Mouse (Mus musculus) adrenal gland, postnatal 10 days (tissue): ENCODE measurements around the gene Fgf18. TPM values are rescaled to one million over a fixed set of nuclear protein-coding genes. Genes with fewer than 3 reads are reported as not detected.

Source experiments
- DNase-seq: peaks from one replicate; pipeline ENCODE4 v3.0.0; 2021; ENCODE audit warnings: mixed read lengths
- total RNA-seq, 2 experiments: library from RNA; stranded (reverse); gene quantifications; 2 replicates each; pipeline ENCODE4 v1.2.3; 2021

Gene Fgf18
- total RNA-seq, 2 experiments from 2014 or later: 3.0 to 3.6 TPM

DNA sequence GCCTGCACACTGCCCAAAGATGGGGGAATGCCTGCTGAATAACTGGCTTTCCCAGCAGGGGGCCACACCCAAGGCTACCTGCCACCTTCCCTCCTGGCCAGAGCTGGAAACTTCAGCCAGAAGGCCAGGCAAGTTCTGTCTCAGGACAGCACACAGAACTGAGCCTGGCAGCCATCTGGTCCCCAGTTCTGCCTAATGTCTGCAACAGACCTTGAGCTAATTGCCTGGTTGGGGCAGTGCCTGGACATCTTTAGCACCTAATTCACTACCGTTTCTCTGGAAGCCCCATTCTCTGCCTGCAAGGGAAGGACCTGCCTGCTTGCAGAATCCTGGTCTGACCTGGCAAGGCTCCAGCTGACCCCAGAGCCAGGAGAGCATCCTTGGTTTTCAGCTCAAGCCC is 34.8 kb downstream of the Fgf18 start:
- no peak for DNase-seq

DNA sequence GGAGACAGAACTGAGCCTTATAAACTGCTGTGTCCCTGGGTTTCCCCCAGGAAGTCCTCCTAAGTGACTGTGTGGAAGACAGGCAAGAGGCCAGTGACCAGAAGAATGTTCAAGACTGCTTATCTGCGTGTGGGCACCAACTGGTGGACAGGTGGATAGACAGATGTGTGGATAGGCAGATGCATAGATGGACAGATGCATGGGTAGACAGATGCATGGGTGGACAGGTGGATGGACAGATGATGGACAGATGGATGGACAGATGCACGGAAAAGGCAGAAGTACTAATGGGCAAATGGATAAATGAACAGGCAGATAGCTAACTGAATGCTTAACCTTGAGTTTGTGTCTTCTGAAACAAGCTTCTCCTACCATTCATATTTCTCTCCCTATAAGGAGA is 37.1 kb downstream of the Fgf18 start:
- DNase-seq: no peak

DNA sequence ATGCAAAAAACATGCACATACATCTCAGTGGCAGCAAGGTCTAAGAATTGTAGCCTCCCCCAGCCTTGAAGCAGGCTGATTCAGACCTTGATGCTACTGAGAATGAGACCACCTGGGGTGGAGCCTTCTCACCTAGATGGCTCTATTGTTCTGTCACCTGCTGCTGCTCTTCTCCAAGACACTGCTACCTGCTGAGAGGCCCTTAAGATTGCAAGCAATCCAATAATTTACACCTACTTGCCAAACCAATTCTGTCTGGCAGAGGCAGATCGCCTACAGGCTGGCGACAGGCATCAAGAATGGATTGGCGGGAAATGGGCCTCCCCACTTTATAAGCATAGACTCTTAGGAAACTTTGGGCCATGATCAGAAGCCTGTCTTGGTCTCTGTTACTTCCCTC is 39.7 kb downstream of the Fgf18 start:
- no peak for DNase-seq

DNA sequence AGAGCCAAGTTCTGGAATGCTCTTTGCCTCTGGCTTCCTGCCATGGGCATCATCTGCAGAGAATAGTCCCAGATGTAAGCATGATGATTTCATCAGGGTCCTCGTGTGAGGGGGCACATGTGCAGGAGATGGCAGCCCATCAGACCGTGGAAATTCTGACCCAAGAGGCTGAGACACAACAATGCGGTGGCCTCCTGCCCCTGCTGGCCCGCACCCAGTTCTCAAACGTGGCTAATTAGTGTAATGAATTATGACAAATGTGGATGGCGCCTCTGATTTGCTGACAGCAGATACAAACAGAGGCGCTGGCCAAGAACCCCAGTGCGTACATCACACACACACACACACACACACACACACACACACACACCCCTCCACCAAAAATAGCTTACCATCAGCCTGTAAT is 42.3 kb downstream of the Fgf18 start:
- DNase-seq: no peak

DNA sequence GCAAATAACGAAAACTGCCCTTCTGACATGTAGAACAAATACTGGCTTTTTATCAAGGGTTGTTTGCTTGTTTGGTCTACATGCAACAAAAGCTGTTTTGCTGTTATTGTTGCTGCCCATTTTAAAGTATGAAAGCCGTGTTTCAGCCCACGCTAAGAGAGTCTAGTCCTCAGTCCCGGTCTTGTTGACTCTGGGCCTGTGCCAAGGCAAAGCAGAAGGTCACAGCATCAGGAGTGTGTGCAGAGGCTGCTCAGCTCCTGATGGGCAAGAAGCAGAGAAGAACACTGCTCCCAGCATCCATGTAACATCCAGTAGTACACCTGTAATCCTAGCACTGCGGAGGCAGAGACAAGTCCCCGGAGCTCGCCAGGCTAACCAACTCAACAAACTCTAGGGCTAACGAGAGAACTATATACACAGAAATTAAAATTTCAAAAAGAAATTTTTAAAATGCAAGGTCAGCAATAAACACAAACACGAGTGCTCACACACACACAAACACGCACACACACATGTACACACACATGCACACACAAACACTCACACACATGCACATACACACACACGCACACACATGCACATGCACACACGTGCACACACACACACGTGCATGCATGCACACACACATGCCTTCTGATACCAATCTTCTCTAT is 43.8 kb downstream of the Fgf18 start:
- peak; percentile 75 for DNase-seq

DNA sequence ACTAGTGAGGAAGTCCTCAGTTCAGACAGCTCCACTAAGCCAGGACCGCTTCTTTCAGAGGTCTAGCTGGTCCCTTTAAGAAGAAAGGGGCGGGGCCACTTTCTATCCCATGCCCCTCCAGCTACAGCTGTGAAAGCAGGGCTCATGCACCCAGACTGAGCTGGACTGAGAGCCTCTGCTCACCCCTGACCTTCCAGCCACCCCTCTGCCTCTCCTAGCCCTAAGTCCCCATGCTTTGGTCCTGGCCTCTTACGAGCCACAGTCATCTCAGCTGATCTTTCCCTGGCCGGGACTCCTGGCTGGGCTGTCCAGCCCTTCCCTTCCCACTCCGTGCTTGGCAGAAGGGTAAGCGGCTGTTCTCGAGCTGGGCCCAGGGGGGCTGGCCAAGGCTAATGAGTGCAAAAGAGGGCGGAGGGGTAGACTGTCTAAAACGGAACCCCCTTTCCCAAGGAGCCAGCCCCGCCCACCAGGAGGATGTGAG is 47.1 kb downstream of the Fgf18 start:
- peak; percentile 37 for DNase-seq

DNA sequence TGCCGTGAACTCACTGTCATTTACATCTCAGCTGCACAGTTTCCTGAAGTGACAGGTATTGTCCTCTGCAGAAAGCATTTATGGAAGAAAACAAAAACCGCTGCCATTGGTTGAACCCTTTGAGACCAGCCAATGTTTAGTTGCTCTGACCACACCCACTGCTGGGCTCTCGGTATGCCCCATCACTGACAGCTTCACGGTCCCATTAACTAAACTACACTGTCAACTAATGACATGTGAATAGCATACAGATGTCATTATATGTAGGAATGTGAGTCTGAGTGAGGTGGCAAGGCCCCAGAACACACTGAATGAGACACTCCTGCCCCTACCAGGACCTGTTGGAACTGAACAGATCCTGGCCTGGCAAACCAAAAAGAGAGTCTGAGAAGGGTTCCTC is 47.8 kb downstream of the Fgf18 start:
- no peak for DNase-seq

DNA sequence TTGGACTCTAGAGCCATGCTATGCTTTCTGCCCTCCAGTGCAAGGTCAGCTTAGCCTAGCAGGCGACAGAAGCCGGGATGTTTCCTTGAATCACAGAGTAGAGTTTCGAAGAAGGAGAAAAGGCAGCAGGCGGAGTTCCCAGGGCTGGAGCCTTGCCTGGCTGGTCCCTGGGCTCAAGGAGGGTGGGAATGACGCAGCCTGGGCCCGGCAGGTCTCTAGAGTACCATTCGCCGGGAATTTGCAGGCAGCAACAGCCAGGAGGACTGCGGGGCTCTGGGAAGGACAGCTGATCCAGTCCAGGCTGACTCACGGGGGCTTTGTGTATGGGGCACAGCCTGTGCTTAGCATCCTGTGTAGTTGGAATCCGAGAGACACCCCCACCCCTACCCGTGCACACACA is 48.8 kb downstream of the Fgf18 start:
- peak; percentile 77 for DNase-seq

DNA sequence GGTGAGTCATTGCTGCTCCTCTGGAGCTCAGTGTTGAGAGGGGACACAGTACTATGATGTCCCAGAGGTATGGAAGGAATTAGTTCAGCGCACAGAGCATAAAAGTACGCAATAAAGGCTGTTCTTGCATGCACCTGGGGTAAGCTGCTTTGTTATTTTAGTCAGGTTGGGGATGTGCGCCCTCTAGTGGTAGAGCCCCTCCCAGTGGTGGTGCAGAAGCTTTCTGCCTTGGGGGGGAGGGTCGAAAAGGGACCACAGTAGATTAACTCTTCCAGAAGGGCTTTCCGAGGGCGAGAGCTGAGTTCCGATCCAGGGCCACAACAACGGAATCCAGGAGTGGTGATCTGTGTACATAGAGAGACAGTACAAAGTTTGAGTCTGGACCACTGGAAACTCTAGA is 49.3 kb downstream of the Fgf18 start:
- peak; percentile 56 for DNase-seq

DNA sequence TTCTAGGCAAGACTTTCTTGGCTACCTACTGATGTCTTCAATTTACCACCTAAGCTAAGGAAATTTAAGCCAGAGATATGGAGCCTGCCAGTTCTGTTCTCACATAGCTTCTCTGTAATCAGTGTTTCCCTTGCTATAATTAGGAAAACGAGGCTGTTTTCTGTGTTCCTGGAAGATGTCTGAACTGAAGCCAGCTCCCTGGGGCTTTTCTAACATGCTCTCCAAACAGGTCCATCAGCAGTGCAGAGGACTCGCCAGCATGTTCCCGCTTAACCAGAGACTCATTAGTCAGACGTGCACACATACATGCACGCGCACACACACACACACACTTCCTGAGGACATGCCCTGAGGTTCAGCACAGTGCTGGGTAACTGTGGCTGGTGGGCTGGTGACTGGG is 57.3 kb downstream of the Fgf18 start:
- DNase-seq: no peak

DNA sequence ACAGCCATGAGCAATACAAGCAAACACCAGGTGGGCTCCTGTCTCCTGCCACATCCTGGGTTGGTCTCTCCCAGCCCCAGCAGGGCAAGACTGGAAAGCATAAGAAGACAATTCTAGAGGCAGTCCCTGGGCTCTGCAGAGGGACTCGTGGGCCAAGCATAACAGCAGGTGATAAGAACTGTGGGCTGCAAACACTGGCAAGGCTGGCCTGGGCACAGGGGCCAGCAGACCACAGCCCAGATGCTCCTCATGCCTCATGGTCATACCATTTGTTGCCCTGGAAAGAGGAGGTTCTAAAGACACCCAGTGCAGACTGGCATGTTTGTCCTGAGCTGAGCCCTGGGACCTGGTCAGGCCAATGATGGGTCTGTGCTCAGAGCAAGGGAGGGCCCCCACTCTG is 59.0 kb downstream of the Fgf18 start:
- no peak for DNase-seq

DNA sequence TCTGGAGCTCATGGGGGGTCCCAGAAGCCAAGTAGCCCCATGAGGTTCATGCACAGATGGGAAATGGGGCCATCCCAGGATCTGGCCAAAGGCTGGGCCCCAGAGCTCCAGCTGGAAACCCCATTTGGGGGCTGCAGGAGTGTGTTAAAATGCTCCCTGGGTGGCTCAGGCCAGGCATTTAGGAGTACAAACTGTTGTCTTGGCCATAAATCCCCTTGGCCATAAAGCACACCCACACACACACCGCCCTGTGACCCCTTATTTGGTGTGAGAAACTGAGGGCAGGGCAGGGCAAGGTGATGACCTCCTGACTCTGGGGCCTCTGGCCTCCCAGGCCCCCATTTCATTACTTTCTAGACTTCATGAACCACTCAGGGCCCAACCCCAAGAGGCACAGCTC is 61.2 kb downstream of the Fgf18 start:
- no peak for DNase-seq

DNA sequence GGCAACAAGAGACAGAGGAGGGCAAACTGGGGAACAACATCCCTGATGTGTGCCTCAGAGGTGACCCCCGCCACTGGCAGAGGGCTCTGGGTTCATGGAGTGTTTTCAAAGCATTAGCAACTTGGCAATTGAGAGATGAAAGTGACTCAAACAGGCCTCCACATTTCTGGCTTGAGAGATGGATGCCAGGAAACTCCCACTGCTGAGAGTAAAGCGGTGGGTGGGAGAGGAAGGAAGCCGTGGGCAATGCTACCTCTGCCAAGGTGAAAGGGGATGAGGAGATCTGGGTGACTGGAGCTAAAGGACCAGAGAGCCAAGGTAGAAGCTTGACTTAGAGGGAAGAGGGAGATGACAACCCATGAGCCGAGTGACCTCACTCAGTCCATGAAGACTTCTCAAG is 61.7 kb downstream of the Fgf18 start:
- DNase-seq: no peak

DNA sequence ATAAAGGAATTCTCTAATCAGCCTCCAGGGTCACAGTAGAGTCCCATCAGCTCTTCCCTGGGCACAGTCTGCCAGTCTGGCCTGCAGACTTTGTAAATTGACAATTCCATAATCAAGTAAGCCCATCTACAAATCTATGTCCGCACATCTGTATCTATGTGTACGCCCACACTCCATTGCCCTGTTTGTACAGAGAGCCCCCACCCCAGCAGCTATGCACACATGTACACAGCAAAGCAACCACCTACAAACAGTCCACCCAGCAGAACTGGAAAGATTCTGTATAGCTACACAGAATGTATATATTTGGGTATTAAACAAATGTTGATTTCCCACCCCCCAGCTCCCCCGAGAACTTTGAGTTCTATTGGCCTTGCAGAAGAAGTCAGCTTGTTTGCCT is 62.1 kb downstream of the Fgf18 start:
- DNase-seq: no peak

DNA sequence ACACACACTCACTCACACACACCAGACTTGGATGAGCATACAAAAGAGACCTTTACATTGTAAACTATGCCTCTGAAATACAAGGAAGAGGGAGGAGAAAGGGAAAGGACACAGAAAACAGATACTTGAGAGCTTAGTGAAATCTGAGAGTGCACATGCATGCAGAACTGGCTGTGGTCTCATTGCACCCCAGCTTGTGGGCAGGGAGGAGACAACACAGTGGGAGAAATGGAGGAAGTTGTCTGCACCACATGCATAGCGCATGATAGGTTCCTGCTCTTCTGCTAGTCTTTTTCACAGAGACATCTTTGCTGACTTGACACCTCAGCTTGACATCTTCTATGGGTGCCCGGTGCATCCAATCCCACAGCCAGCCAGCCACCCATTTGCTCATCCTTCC is 63.2 kb downstream of the Fgf18 start:
- no peak for DNase-seq

DNA sequence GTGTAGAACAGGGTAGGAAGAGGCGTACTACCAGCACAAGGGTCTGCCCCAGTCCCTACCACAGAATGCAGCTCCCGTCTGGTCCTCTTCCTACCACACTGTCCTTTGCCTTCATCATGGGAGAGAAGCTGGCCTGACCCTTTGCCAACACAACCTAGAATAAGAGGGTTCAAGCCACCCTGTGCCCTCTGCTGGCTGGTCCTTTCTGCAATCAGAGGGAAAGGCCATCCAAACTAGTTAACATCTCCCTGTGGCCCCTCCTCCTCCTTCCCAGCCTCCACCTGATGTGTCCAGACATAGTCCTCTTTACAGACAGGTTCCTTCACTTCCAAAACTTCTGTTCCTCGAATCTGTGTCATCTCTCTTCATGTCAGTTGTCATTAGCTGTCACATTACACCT is 66.0 kb downstream of the Fgf18 start:
- no peak for DNase-seq

DNA sequence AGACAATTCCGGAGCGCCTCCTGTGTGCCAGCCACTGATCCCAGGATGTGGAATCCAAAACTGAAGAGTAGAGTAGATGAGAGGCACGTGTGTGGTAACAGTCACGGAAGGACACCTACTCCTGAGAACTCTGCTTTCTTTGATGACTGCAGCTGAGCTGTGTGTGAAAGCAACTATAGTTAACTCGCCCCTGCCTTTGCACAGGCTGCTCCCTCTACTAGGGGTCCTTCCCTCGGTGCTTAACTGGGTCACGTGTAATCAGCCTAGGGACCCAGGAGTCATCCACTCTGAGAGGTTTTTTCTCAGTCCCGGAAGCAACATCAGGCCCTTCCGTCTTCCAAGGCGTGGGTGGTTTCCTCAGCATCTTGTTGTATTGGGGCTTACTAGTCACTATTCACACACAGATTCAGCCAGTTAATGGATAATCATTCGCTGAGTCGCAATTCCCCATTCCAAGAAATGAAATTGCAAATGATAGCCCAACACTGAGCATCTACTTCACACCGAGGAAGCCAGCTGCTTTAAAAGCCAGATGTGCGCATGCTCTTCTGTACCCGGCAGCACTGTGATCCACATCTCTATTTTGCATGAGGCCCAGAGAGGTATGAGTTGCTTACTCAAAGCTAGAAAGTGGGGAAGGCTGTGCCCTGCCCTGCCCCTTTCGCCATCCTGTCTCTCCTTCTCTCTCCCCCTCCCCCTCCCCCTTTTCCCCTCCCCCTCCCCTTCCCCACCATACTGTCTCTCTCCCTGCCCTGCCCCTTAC is 67.0 kb downstream of the Fgf18 start:
- no peak for DNase-seq

DNA sequence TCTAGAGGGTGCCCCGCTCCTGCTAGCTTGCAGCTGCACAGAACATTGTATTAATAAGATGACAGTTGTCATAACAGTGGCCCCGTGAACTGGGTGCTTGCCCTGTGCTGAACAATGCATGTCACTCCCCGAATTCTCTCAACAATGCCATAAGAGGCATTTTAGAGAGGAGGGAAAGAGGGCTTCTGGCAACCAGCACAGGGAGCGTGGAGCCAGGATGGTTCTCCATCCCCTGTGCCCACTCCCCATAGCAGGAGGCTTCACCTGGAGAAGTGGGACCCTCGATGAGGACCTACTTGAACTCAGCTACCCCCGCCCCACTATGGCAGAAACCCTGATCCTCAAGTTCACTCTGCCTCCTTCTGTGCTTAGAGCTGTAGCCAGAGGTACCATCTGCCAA is 67.8 kb downstream of the Fgf18 start:
- no peak for DNase-seq

DNA sequence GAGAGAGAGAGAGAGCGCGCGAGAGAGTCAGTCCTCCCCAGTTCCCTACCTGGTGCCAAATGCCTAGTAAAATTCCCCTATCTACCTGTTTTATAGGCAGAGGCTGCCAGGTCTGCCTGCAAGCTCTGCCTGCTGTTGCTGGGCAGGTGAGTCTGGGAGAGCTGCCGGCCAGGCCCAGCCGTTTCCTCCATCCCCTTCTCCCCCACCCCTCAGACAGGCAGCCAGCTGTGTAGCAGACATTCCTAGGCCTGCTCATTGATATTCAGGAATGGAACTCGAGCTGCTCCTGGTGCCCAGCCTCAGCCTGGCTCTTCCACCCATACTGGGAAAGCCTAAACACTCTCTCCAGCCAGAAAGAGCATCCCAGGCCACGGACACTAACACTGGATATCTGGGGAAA is 69.2 kb downstream of the Fgf18 start:
- DNase-seq: no peak

DNA sequence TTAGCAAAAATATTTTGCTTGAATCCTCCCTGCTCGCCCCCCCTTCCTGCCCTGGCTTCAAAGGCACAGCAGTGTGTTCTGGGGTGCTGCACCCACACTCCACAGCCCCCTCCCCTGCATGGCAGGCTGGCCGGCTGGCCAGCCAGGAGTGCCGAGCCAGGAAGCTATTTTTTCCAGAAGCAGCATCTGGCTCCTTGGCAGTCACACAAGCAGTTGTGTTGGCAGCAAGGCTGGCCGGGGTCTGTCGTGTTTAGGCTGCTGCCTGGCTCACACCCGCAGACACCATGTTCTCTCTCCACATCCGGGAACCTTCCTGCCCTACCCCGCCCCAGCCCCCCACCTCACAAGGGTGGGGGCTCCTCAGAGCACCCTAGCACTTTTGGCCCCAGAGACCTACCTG is 71.9 kb downstream of the Fgf18 start:
- peak; percentile 9 for DNase-seq

DNA sequence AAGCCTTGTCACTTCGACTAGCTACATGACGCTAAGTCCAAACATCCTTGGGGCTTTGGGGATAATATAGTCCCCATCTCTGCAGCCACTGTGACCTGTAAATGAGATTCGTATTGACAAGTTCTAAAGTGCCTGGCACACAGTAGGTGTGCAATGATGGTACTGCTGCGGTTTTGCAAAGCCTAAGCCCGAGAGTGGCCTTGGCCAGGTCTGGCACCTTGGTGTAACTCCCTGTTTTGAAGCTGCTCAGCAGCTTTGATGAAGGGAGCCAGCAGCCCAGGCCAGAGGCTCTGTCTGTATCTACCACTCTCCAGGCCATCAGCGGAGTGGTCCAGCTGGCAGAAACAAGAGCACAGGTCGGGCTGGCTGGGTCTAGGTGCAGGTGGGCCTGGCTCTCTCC is 72.7 kb downstream of the Fgf18 start:
- DNase-seq: no peak

DNA sequence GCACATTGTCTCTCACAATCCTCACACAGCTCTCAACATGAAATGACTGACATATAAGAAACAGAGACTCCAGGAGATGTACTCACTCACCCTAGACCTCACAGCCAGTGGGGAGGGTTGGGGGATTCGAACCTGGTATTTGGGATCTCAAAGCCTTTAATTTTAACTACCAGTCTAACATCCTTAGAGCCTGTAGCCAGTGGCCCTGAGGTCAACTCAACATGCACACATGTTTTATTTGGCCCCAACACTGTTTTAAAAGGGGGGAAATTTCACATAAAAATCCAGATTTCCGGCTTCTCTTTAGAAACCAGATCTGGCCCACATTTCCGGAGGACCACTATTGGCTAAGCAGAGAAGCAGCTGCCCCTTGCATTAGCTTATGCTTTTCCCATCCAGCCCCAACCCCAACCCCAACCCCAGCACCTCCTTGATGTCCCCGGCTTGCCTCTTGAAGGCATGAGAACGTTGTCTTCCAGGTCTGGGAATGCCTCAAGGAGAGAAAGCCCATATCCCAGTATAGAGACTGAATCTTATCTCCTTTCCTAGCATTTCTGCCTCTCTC is 75.8 kb downstream of the Fgf18 start:
- DNase-seq: no peak

DNA sequence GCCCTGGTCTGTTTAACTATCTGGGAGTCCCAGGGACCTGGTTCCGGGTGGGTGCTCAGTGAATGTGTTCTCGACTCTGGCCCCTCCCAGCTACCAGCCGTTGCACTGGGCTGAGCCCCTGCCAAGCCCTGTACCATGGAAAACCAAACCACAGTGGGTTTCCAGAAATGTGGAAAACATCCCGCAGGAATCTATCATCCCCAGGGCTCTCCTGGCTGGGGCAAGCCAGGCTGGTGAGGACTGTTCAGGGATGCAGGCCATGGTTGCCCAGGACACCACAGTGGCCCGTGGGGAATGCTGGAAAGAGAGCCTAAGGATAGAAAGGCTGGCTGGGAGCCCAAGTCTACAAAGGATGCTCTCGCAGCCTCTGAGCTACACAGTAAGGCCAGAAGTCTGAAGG is 76.7 kb downstream of the Fgf18 start:
- no peak for DNase-seq
